Mouse (Mus musculus) layer of hippocampus, postnatal 36 days (tissue): ENCODE results near the gene Gdf15. TPM values are rescaled to one million over a fixed set of nuclear protein-coding genes. Genes with fewer than 3 reads are reported as not detected.

Experiments
- DNase-seq, 2 experiments: peaks; one replicate each; pipeline ENCODE4 v3.0.0; 2022
- total RNA-seq, 2 experiments: library from RNA; stranded (reverse); gene quantifications; 2 replicates each; pipeline ENCODE4 v1.2.3; 2021

The Gdf15 gene
- total RNA-seq, 2 experiments from 2014 or later, result not detected

- DNase-seq, result no peak
These were observed 3.2 kb downstream of the Gdf15 start for GRCm38 (mm10) chr8:70628986-70629490.

- no peak for DNase-seq
These were observed 5.2 kb downstream of the Gdf15 start for GRCm38 (mm10) chr8:70627041-70627440.

- DNase-seq, result no peak
These were observed 7.2 kb downstream of the Gdf15 start for GRCm38 (mm10) chr8:70625104-70625503.

GRCm38 (mm10) chr8:70622220-70622619, 10.0 kb downstream of the Gdf15 start:
- DNase-seq, result no peak

GRCm38 (mm10) chr8:70618888-70619334, 13.3 kb downstream of the Gdf15 start:
- no peak for DNase-seq

GRCm38 (mm10) chr8:70617985-70618384, 14.3 kb downstream of the Gdf15 start:
- no peak for DNase-seq

- DNase-seq, result no peak
These were observed 15.6 kb downstream of the Gdf15 start for GRCm38 (mm10) chr8:70616645-70617044.

DNA sequence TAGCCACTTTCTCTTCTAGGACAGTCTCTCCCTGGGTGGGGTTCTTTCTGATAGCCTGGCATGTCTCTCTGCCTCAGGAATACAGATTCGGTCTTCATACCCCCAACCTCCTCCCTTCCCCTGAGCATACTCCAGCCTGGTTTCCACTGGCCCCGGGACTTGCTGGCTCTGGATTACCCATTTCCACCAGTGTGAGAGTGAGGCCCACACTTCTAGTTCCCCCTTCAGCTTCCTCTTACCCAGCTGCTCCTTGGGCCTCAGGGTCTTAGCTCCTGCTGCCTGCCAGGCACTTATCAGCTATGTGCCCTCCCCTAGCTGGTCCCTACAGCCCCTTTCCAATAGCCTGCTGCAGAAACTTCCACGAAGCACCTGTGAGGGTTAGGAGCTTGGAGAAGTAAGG, 16.4 kb downstream of the Gdf15 start, which contains the start of gene Lrrc25:
Gene Lrrc25 (plus strand): TSS at position 262 of the 400 bp plus-strand sequence.
- DNase-seq, result no peak

- no peak for DNase-seq
These were observed 17.0 kb downstream of the Gdf15 start for GRCm38 (mm10) chr8:70615281-70615680.

DNA sequence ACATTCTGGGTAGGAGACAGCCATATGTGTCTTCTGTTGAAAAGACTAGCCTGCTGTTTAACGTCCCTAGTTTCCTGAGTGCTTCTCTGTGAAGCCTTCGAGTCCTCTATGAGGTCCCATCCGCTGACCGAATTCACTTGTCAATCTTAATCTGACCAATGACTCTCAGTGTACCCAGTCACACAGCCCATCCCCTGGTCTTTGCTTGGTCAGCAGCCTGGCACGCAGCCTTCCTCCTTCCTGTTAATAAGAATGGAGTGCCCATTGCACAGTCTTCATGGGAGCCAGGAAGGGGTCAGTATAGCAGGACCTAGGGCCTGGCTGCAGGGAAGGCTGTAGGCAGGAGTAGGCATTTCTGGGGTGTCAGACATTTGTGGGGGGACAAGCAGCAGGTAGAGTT, 17.8 kb downstream of the Gdf15 start:
- no peak for DNase-seq

DNA sequence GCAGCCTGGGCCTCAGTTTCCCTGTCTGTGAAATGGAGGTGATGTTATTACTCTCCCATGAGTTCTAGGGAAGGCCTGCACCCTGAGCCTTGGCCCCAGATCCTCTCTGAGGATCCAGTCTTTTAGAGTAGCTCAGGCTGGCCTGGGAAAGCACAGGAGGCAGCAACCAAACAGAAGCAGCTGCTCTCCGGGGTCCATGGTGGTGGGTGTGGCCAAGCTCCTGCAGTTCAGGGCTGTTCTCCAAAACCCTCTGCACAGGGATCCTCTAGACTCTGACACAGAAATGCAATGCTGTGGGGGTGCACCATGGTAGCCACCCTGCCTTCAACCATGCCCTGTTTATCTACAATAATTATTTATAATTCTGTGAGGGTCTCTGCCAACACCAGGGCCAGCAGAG, 18.5 kb downstream of the Gdf15 start:
- no peak for DNase-seq

GRCm38 (mm10) chr8:70611849-70612248, 20.4 kb downstream of the Gdf15 start:
- peak; percentile 81 to 86 for DNase-seq

- peak; percentile 73 to 85 for DNase-seq
These were observed 21.2 kb downstream of the Gdf15 start for GRCm38 (mm10) chr8:70610796-70611771.

DNA sequence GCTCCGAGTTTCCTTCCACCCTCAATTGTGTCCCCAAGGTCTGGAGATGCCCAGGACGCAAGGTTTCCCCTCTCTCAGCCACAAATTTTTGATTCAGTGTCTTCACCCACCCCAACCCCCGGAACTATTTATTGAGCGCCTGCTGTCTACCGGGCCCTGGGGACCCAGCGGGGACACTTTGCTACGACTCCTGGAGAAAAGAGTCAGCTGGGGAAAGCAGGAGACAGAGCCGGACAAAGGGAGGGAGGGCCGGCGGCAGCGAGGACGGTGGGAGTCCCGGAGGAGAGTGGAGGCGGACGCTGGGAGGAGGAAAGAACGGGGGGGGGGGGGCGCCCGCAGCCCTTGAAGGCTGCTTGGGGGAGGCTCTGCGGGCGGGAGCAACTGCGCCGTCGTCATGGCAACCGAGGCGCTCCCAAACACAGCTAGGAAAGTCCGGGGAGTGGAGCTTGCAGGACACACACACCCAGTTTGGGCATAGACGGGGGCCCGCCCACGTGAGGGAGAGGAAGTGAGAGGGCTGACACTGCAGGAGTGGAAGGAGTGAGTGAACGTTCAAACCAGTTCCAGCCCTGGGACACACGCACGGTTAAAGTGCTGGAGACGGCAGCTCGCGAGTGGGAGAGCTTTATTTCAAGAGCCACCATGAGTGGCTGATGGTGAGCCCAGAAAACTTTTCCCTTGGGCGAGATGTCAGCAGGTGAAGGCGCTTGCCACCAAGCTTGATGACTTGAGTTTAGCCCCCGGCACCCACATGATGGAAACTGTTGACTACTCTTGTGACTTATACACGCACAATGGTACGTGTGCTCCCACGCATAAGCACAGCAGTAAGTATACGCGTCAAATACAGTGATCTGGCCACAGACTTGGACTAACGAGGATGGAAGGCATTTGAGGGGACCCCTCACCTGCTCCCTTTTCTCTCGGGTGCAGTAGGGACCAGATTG, 22.1 kb downstream of the Gdf15 start:
- peak; percentile 73 to 79 for DNase-seq

DNA sequence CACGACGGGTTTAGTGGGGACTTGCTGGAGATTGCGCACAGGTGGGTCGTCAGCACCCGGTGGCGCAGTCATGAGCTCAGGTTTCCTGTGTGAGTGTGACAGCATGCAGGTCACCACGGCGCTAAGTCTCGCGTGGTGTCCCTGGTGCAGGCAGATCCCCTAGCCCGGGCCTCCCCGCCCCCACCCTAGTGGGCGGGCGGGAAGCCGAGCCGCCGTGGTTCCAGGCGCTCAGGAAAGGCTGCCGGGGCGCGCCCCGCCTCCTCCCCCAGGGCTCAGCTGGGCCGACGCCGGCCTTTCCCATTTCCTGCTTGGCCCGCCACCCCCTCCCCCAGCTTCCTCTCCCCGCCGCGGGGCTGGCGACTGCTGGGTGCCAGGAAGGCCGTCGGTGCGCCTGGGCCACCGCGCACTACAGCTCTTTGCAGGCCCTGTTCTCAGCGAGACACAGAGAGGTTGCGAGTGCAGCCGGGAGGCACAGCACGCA, 22.8 kb downstream of the Gdf15 start:
- peak in 1 of 2 experiments; percentile 70 for DNase-seq

DNA sequence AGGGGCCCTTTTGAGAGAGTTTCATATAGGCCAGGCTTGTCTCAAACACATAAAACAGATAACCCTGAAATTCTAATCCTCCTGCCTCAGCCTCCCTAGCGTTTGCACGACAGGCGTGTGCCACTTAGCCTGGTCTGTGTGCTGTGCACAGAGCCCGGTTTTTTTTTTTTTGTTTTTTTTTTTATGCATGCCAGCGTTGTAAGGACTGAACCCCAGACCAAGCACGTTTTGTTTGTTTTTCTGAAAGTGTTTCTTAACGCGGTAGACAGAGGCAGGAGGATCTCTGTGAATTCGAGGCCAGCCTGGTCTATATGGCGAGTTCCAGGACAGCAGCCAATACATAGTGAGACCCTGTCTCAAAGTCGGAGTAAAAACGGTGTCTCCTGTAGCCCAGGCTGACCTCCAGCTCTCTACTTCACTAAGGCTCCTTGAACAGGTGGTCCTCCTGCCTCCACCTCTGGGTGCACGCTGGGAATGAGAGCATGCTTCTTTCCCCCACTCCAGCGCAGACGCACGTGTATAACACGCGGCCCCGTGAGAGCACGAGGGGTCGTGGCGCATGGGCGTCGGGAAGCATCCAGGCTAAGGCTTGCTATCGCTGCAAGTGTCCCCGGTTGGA, 23.4 kb downstream of the Gdf15 start, which contains the start of gene Ssbp4:
Gene Ssbp4 (minus strand): TSS at position 124 of the 619 bp plus-strand sequence.
- no peak for DNase-seq

GRCm38 (mm10) chr8:70607898-70608748, 24.1 kb downstream of the Gdf15 start:
- peak in 1 of 2 experiments; percentile 62 for DNase-seq

- DNase-seq, result no peak
These were observed 24.7 kb downstream of the Gdf15 start for GRCm38 (mm10) chr8:70607603-70607897.

DNA sequence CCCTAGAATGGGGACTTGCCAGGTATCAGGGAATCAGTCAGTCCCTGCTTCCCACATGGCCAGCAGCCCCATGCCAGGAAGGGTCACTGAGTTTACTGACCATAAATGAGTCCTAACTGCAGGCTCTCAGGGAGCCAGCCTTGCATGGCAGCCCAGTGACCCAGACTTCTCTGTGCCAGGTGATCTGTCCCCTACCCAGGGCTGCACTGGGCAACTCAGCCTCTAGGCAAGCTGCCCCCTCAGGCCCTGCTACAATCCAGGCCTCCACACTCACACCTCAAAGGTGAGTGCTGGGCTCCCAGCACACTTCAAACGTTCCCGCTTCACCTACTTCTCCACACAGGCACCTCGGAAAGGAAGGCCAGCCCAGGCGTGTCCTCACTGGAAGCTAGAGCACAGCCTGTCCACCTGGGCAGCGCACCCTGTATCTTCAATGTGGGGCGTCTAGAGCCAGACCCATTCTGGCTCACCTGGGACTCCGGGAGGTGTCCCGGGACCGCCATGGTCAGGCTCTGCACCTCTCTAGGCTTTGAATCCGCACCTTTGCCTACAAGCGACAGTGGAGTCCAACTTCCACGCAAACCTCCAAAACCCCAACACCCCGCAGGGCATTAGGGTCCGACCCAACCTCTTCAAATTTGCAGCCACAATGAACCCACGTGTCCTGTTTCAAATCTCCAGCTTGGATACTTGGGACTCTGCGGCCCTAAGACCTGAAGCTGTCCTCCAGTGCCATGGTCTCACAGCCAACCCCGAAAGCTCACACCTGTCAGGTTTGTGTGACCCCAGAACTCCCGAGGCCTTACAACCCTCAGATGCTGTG, 25.3 kb downstream of the Gdf15 start:
- DNase-seq, result no peak
